In the genomic region with DNA sequence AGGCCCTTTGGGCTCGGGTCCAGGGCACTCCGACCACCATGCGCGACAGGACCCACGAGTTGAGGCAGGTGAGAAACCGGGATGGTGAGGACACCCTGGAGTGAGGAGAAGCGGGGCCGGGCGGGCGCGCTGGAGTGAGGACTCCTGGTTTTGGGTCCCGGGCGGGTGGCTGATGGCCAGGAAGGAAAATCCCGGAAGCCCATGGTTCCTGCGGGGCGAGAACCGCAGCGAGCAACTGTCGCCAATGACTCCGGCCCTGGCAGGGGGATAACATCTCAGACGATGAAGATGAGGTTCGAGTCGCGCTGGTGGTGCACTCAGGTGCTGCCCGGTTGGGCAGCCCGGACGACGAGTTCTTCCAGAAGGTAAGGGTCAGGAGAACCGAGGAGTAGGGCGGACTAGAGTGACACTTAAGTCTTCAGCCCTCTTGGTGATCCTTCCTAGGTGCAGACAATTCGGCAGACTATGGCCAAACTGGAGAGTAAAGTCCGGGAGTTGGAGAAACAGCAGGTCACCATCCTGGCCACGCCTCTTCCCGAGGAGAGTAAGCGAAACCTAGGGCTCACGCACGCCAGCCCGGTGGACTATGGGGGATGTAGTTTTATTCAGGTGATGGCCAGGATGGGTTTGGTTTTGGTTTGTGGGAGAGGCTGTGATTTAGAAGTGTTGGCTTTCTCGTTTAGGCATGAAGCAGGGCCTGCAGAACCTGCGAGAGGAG, we compare ENCODE assay signal across 8 mouse cellular contexts. TPM values are rescaled to one million over a fixed set of nuclear protein-coding genes. Genes with fewer than 3 reads are reported as not detected.
DNase-seq lines count a peak whose midpoint lies in the region; ATAC-seq lines count a peak whose summit lies in the region.

No protein-coding gene starts in this region.

- peak overlapping the region; percentile 77 for H3K4me2 ChIP-seq in intestine, embryonic 15.5 days (replicated peaks)
- H3K4me2 ChIP-seq in midbrain, embryonic 11.5 days: peak overlapping the region; percentile 100

- peaks cover 12% of the 10 kb centered on the region; the same call in 1 of the 2 replicates for H3K36me3 ChIP-seq in intestine, embryonic 15.5 days
- no peaks in the 10 kb centered on the region for H3K36me3 ChIP-seq in midbrain, embryonic 11.5 days (ENCODE audit: control insufficient read depth, insufficient read depth, low read length)

- no peaks in the 10 kb centered on the region for H3K9me3 ChIP-seq in intestine, embryonic 15.5 days
- no peaks in the 10 kb centered on the region for H3K9me3 ChIP-seq in midbrain, embryonic 11.5 days (ENCODE audit: control insufficient read depth, low read length)

- peak; percentile 78 for ATAC-seq in intestine, embryonic 15.5 days
- ATAC-seq in midbrain, embryonic 11.5 days (ENCODE audit: low FRiP score): peak; percentile 61

- no peaks in the 10 kb centered on the region for H3K27me3 ChIP-seq in intestine, embryonic 15.5 days (replicated peaks)
- no peaks in the 10 kb centered on the region for H3K27me3 ChIP-seq in midbrain, embryonic 11.5 days (ENCODE audit: control insufficient read depth, insufficient read depth, low read length)

- H3K9ac ChIP-seq in intestine, embryonic 15.5 days: peak overlapping the region; percentile 72
- H3K9ac ChIP-seq in midbrain, embryonic 11.5 days (ENCODE audit: low read length): peak overlapping the region; percentile 62

- H3K4me3 ChIP-seq in intestine, embryonic 15.5 days (replicated peaks): peak overlapping the region; percentile 82
- peak overlapping the region; percentile 65 for H3K4me3 ChIP-seq in midbrain, embryonic 11.5 days (ENCODE audit: low read depth, low read length)

- under 1% methylated on average over 40 of the region's 40 CpGs for WGBS in intestine, embryonic 15.5 days
- WGBS in midbrain, embryonic 11.5 days: under 1% methylated on average over 40 of the region's 40 CpGs

- DNase-seq in layer of hippocampus, adult 11-12 months (ENCODE audit: low spot score): peak; percentile 80
- no peak for DNase-seq in layer of hippocampus, adult 9-10 months (ENCODE audit: low spot score)
- peak; percentile 72 for DNase-seq in embryo, embryonic 9.5 days (ENCODE audit: extremely low spot score)
- DNase-seq in gastrocnemius, postnatal 4 days (ENCODE audit: low spot score in 2 of 2): peak; percentile 58 to 81
- DNase-seq in left cerebral cortex, postnatal 4 days: peak; percentile 73
- peak; percentile 95 for DNase-seq in midbrain, embryonic 11.5 days (ENCODE audit: low spot score, missing footprints)
- peak; percentile 71 for DNase-seq in right cerebral cortex, postnatal 4 days

- intact Hi-C loops in left cerebral cortex, postnatal 4 days (cut with DNase I): no loop called here

- H3K27ac ChIP-seq in intestine, embryonic 15.5 days: peak overlapping the region; percentile 88
- no peak overlapping the region for H3K27ac ChIP-seq in midbrain, embryonic 11.5 days (ENCODE audit: low read depth, low read length)

- peaks cover 5% of the 10 kb centered on the region; the same call in 1 of the 2 replicates for H3K4me1 ChIP-seq in intestine, embryonic 15.5 days (replicated peaks)
- H3K4me1 ChIP-seq in midbrain, embryonic 11.5 days (ENCODE audit: control insufficient read depth, insufficient read depth, low read length): peaks cover 6% of the 10 kb centered on the region

RNA-seq across cellular contexts. Expression of a gene that starts 17.8 kb away (rescaled TPM):
- 1 to 10 TPM; 4.7 to 6.3 TPM for total RNA-seq in gastrocnemius, postnatal 4 days (2021)
- polyA plus RNA-seq in intestine, embryonic 15.5 days (2015; fragmentation: Nextera tagmentation; extraction: Ambion mirVana): 3.2 and 3.4 TPM in 2 replicates
- 100 to 1,000 TPM; 193 to 215 TPM for total RNA-seq in left cerebral cortex, postnatal 4 days (2021)
- polyA plus RNA-seq in midbrain, embryonic 11.5 days (2014; fragmentation: Nextera tagmentation; extraction: Ambion mirVana): 6.9 and 8.4 TPM in 2 replicates

RNA-seq across cellular contexts. Expression of a gene that starts 18.1 kb away (rescaled TPM):
- total RNA-seq in gastrocnemius, postnatal 4 days (2021): 10 to 100 TPM; 82.8 to 84.9 TPM
- polyA plus RNA-seq in intestine, embryonic 15.5 days (2015; fragmentation: Nextera tagmentation; extraction: Ambion mirVana): 40.6 and 40.7 TPM in 2 replicates
- total RNA-seq in left cerebral cortex, postnatal 4 days (2021): 10 to 100 TPM; 34.5 to 40.0 TPM
- 10.1 and 12.2 TPM in 2 replicates for polyA plus RNA-seq in midbrain, embryonic 11.5 days (2014; fragmentation: Nextera tagmentation; extraction: Ambion mirVana)

RNA-seq across cellular contexts. Expression of a gene that starts 33.9 kb away (rescaled TPM):
- total RNA-seq in gastrocnemius, postnatal 4 days (2021): 10 to 100 TPM; 24.0 to 27.1 TPM
- polyA plus RNA-seq in intestine, embryonic 15.5 days (2015; fragmentation: Nextera tagmentation; extraction: Ambion mirVana): 8.6 and 9.6 TPM in 2 replicates
- total RNA-seq in left cerebral cortex, postnatal 4 days (2021): 10 to 100 TPM; 36.3 to 38.0 TPM
- 16.0 and 17.4 TPM in 2 replicates for polyA plus RNA-seq in midbrain, embryonic 11.5 days (2014; fragmentation: Nextera tagmentation; extraction: Ambion mirVana)

RNA-seq across cellular contexts. Expression of a gene that starts 34.5 kb away (rescaled TPM):
- 10 to 100 TPM in 1 of 2 experiments, 1 to 10 TPM in 1; 8.8 to 10.1 TPM for total RNA-seq in gastrocnemius, postnatal 4 days (2021)
- 15.5 and 15.6 TPM in 2 replicates for polyA plus RNA-seq in intestine, embryonic 15.5 days (2015; fragmentation: Nextera tagmentation; extraction: Ambion mirVana)
- total RNA-seq in left cerebral cortex, postnatal 4 days (2021): 10 to 100 TPM; 33.1 to 36.4 TPM
- 20.3 and 24.3 TPM in 2 replicates for polyA plus RNA-seq in midbrain, embryonic 11.5 days (2014; fragmentation: Nextera tagmentation; extraction: Ambion mirVana)

RNA-seq across cellular contexts. Expression of a gene that starts 41.8 kb away (rescaled TPM):
- 10 to 100 TPM; 13.0 to 13.3 TPM for total RNA-seq in gastrocnemius, postnatal 4 days (2021)
- 28.0 and 31.2 TPM in 2 replicates for polyA plus RNA-seq in intestine, embryonic 15.5 days (2015; fragmentation: Nextera tagmentation; extraction: Ambion mirVana)
- total RNA-seq in left cerebral cortex, postnatal 4 days (2021): 1 to 10 TPM; 3.3 to 5.8 TPM
- 7.9 and 8.2 TPM in 2 replicates for polyA plus RNA-seq in midbrain, embryonic 11.5 days (2014; fragmentation: Nextera tagmentation; extraction: Ambion mirVana)

Comparison
In these comparisons a context has a peak if more than half of its experiments do, and no peak if none do; other contexts are left out.
1. RNA of a gene that starts 17.8 kb away (total RNA-seq): 193 to 215 TPM in left cerebral cortex, postnatal 4 days; 4.7 to 6.3 TPM in gastrocnemius, postnatal 4 days; every median in the first group is over 10 times any median in the second.